16 mouse cellular contexts compared by ENCODE assay signal in genomic region chr9:74864471-74864870, GRCm38 (mm10). TPM values are rescaled to one million over a fixed set of nuclear protein-coding genes. Genes with fewer than 3 reads are reported as not detected.
DNase-seq lines count a peak whose midpoint lies in the region; ATAC-seq and TF ChIP-seq lines count a peak whose summit lies in the region.
"Had no signal": no experiment of that assay in that cellular context is flagged by ENCODE, and none has a peak within 500 bp of the region (broad histone marks: within the 10 kb centered on the region; RNA-seq: fewer than 3 reads in every experiment).

No protein-coding gene starts in this region.

- H3K9ac ChIP-seq in stomach, embryonic 14.5 days (replicated peaks; ENCODE audit: low read depth, low read length): no peak overlapping the region
- H3K9ac ChIP-seq in stomach, postnatal 0 days (ENCODE audit: low read length): no peak overlapping the region
- H3K9ac ChIP-seq in midbrain, embryonic 12.5 days (replicated peaks): peak overlapping the region; percentile 77
- H3K9ac ChIP-seq: intestine, embryonic 15.5 days; limb, embryonic 12.5 days had no signal

- H3K4me2 ChIP-seq in stomach, embryonic 14.5 days (replicated peaks; ENCODE audit: low read depth, low read length): peak overlapping the region; percentile 7; the same call in 1 of the 2 replicates
- H3K4me2 ChIP-seq in stomach, postnatal 0 days (replicated peaks; ENCODE audit: low read depth): no peak overlapping the region
- H3K4me2 ChIP-seq in midbrain, embryonic 12.5 days (replicated peaks): peak overlapping the region; percentile 86
- H3K4me2 ChIP-seq: limb, embryonic 12.5 days had no signal

- H3K4me3 ChIP-seq in stomach, embryonic 14.5 days (ENCODE audit: low read depth, low read length): peak overlapping the region; percentile 49; the same call in 1 of the 2 replicates
- no peak overlapping the region for H3K4me3 ChIP-seq in stomach, postnatal 0 days (ENCODE audit: low read depth, low read length)
- peak overlapping the region; percentile 61 for H3K4me3 ChIP-seq in midbrain, embryonic 12.5 days

- peaks cover 4% of the 10 kb centered on the region; the same call in 1 of the 2 replicates for H3K4me1 ChIP-seq in stomach, embryonic 14.5 days (ENCODE audit: control insufficient read depth, insufficient read depth, low read length)
- 0 out of 2 replicates have a peak, but pooled peaks cover 2% of the 10 kb centered on the region for H3K4me1 ChIP-seq in stomach, postnatal 0 days (replicated peaks; ENCODE audit: control insufficient read depth, insufficient read depth)
- peaks cover 48% of the 10 kb centered on the region for H3K4me1 ChIP-seq in midbrain, embryonic 12.5 days

- H3K27me3 ChIP-seq in stomach, embryonic 14.5 days (ENCODE audit: control insufficient read depth, insufficient read depth, low read length): peaks cover 58% of the 10 kb centered on the region
- H3K27me3 ChIP-seq in stomach, postnatal 0 days (ENCODE audit: control insufficient read depth, insufficient read depth, low read length): peaks cover 24% of the 10 kb centered on the region
- peaks cover 92% of the 10 kb centered on the region for H3K27me3 ChIP-seq in midbrain, embryonic 12.5 days

- H3K36me3 ChIP-seq in stomach, embryonic 14.5 days (ENCODE audit: control insufficient read depth, insufficient read depth, low read length): no peaks in the 10 kb centered on the region
- H3K36me3 ChIP-seq in stomach, postnatal 0 days (ENCODE audit: control insufficient read depth, insufficient read depth, low read length): no peaks in the 10 kb centered on the region
- H3K36me3 ChIP-seq in midbrain, embryonic 12.5 days: no peaks in the 10 kb centered on the region
- H3K36me3 ChIP-seq: intestine, embryonic 15.5 days; limb, embryonic 12.5 days had no signal

- H3K27ac ChIP-seq in stomach, embryonic 14.5 days (ENCODE audit: low read length): no peak overlapping the region
- H3K27ac ChIP-seq in stomach, postnatal 0 days (replicated peaks): no peak overlapping the region
- peak overlapping the region; percentile 87 for H3K27ac ChIP-seq in midbrain, embryonic 12.5 days (replicated peaks)
- H3K27ac ChIP-seq: intestine, embryonic 15.5 days; layer of hippocampus, adult 2 months; limb, embryonic 12.5 days had no signal

- intact Hi-C loops in gastrocnemius, postnatal 14 days (cut with DNase I; ENCODE audit: low total_unique reads): loop anchor here (10.0 kb wide), 1 partner anchor 720 kb away; no protein-coding TSS in a partner anchor
- intact Hi-C loops in left cerebral cortex, postnatal 4 days (cut with DNase I): loop anchor here (10.0 kb wide), 2 partner anchors 330 to 580 kb away; no protein-coding TSS in a partner anchor

- no peak for ATAC-seq in stomach, embryonic 14.5 days (ENCODE audit: insufficient number of reproducible peaks, insufficient read depth, low FRiP score, low read depth)
- no peak for ATAC-seq in stomach, postnatal 0 days (ENCODE audit: low FRiP score, low TSS enrichment)
- ATAC-seq in midbrain, embryonic 12.5 days (ENCODE audit: low FRiP score, low read depth): no peak
- ATAC-seq: intestine, embryonic 15.5 days had no signal

- no peak for TF ChIP-seq CTCF in stomach, postnatal 0 days (IDR thresholded peaks at IDR 0.05; ENCODE audit: low read depth)

- H3K9me3 ChIP-seq in stomach, embryonic 14.5 days (ENCODE audit: control insufficient read depth, low read depth, low read length): no peaks in the 10 kb centered on the region
- no peaks in the 10 kb centered on the region for H3K9me3 ChIP-seq in stomach, postnatal 0 days (ENCODE audit: control insufficient read depth, low read length)
- H3K9me3 ChIP-seq in midbrain, embryonic 12.5 days: no peaks in the 10 kb centered on the region
- H3K9me3 ChIP-seq: intestine, embryonic 15.5 days; limb, embryonic 12.5 days had no signal

- TF ChIP-seq EP300 in stomach, postnatal 0 days (optimal IDR thresholded peaks at IDR 0.05): no peak

- 4% methylated on average over 14 of the region's 14 CpGs for WGBS in stomach, embryonic 14.5 days
- 21% methylated on average over 14 of the region's 14 CpGs for WGBS in stomach, postnatal 0 days
- WGBS in midbrain, embryonic 12.5 days: under 1% methylated on average over 14 of the region's 14 CpGs

- DNase-seq in embryo, embryonic 11 days: peak; percentile 18
- no peak for DNase-seq in embryo, embryonic 9.5 days (ENCODE audit: extremely low spot score)
- DNase-seq in stomach, postnatal 0 days (ENCODE audit: low spot score): no peak
- DNase-seq in gastrocnemius, postnatal 14 days: no peak
- no peak for DNase-seq in ovary, adult 18-20 months (ENCODE audit: low spot score)
- DNase-seq in left cerebral cortex, postnatal 4 days: no peak
- DNase-seq: adrenal gland, postnatal 36 days; cerebellum, adult 11 months; thymus, adult 18-20 months had no signal

RNA-seq across cellular contexts. Expression of gene Onecut1, which starts 2.8 kb away (rescaled TPM):
- 0.51 and 1.8 TPM in 2 replicates for polyA plus RNA-seq in stomach, embryonic 14.5 days (2014; fragmentation: Nextera tagmentation; extraction: Ambion mirVana)
- 0.08 and 0.10 TPM in 2 replicates for polyA plus RNA-seq in stomach, postnatal 0 days (2015; fragmentation: Nextera tagmentation; extraction: Ambion mirVana)
- polyA plus RNA-seq in midbrain, embryonic 12.5 days (2016; fragmentation: Nextera tagmentation; extraction: Ambion mirVana): 16.4 and 18.0 TPM in 2 replicates
- total RNA-seq in gastrocnemius, postnatal 14 days (2021): not detected
- total RNA-seq in left cerebral cortex, postnatal 4 days (2021): under 1 TPM in 1 of 2 experiments, not detected in 1; 0.16 TPM
- total RNA-seq: gastrocnemius, postnatal 4 days had no signal
- polyA plus RNA-seq: heart, embryonic 16.5 days had no signal
